Mouse (Mus musculus) brain, embryonic 14.5 days (tissue): ENCODE measurements around the gene Mnt.

Experiments used
- CTCF ChIP-seq: fragments of 200-500 bp; IDR thresholded peaks from 2 replicates; pipeline ENCODE4 v1.5.1; 2012; ENCODE audit warnings: inconsistent platforms, mild to moderate bottlenecking, moderate library complexity, borderline replicate concordance; ENCODE audit not compliant: insufficient read depth, insufficient read length; ENCODE audit errors: extremely low read depth
- POLR2A ChIP-seq: fragments of 200-500 bp; IDR thresholded peaks from 2 replicates; pipeline ENCODE4 v1.6.1; 2012; ENCODE audit warnings: mild to moderate bottlenecking, inconsistent platforms, borderline replicate concordance; ENCODE audit not compliant: poor library complexity, insufficient read depth, insufficient read length, severe bottlenecking; ENCODE audit errors: extremely low read depth

DNA sequence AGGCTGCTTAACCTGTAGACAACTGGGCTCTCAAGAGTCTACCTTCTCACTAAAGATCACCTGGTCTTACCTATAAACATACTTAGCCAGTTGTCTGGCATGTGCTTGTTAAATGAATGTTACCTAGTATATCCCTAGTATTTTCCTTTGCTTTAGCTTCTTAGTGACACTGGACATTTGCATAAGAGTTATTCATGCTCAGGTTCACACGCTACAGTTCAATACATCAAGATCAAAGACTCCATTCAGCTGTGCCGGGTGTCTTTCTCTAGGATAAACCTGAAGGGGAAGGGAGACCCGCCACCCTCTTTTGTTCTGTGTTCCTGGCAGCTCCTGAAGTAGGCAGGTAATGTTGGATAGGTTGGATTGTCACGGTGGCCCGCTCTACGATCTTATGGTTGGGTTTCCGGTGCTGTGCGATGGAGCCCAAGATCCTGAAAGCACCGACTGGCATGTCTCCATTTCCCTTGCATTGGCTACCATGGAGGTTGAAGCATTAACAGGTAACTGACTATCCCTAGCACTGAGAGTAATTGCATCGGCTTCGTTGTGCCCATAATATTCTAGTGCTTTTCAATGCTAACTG, 1.7 kb upstream of the Mnt start:
- TF ChIP-seq POLR2A (no peak), CTCF (no peak)
